Mouse (Mus musculus): ENCODE data around the gene Il12rb1. TPM values are rescaled to one million over a fixed set of nuclear protein-coding genes. Genes with fewer than 3 reads are reported as not detected.
A peak's percentile ranks its signal among the peaks of the same experiment; 100 is the strongest.

Il12rb1 gene
- polyA plus RNA-seq, 1 experiment from 2014 or later = 0.18 TPM

GRCm38 (mm10) chr8:70836666-70837065 is 28.4 kb downstream of the Il12rb1 start:
- Histone ChIP-seq H3K4me1 (peaks cover 89% of the 10 kb centered on the region), H3K9ac (peak overlapping the region; percentile 57), H3K27me3 (replicated peaks) (no peaks in the 10 kb centered on the region), H3K9me3 (replicated peaks) (no peaks in the 10 kb centered on the region), H3K4me3 (peak overlapping the region; percentile 72), H3K4me2 (peak overlapping the region; percentile 81), H3K27ac (peak overlapping the region; percentile 93), H3K36me3 (peaks cover 36% of the 10 kb centered on the region)
- no peak for ATAC-seq
- WGBS (ENCODE audit: insufficient replicate concordance) = 90% methylated on average over 12 of the region's 12 CpGs

GRCm38 (mm10) chr8:70838654-70839407 is 30.6 kb downstream of the Il12rb1 start:
- Histone ChIP-seq H3K27me3 (replicated peaks) (no peaks in the 10 kb centered on the region), H3K9ac (peak overlapping the region; percentile 96), H3K9me3 (replicated peaks) (no peaks in the 10 kb centered on the region), H3K4me1 (peaks cover 89% of the 10 kb centered on the region), H3K4me2 (peak overlapping the region; percentile 81), H3K4me3 (peak overlapping the region; percentile 72), H3K36me3 (peaks cover 36% of the 10 kb centered on the region), H3K27ac (peak overlapping the region; percentile 99)
- WGBS (ENCODE audit: insufficient replicate concordance) = 3% methylated on average over 62 of the region's 66 CpGs
- peak; percentile 13 for ATAC-seq

- peak within 1 kb of the TSS; percentile 96 for H3K9ac ChIP-seq
- peak within 1 kb of the TSS; percentile 72 for H3K4me3 ChIP-seq
- H3K9me3 ChIP-seq (replicated peaks) = no peaks in the 10 kb centered on the region
- peak within 1 kb of the TSS; percentile 99 for H3K27ac ChIP-seq
- no peaks in the 10 kb centered on the region for H3K27me3 ChIP-seq (replicated peaks)
- H3K4me2 ChIP-seq = peak within 1 kb of the TSS; percentile 81
- peak; percentile 87 for ATAC-seq
- H3K4me1 ChIP-seq = peaks cover 89% of the 10 kb centered on the region
- 2% methylated on average over 55 of the region's 55 CpGs for WGBS (ENCODE audit: insufficient replicate concordance)
- peaks cover 28% of the 10 kb centered on the region for H3K36me3 ChIP-seq
These were observed 31.4 kb downstream of the Il12rb1 start, which contains the start of gene Arrdc2 for GRCm38 (mm10) chr8:70839408-70840351. Gene Arrdc2 (minus strand): TSS chr8:70839720.

GRCm38 (mm10) chr8:70840590-70840989 is 32.3 kb downstream of the Il12rb1 start:
- peak overlapping the region; percentile 61 for H3K4me3 ChIP-seq
- H3K4me1 ChIP-seq = peaks cover 88% of the 10 kb centered on the region

GRCm38 (mm10) chr8:70841147-70842072 is 33.2 kb downstream of the Il12rb1 start:
- peaks cover 4% of the 10 kb centered on the region for H3K27me3 ChIP-seq (replicated peaks)
- peak overlapping the region; percentile 81 for H3K4me2 ChIP-seq
- ATAC-seq = peak; percentile 49
- peak overlapping the region; percentile 99 for H3K27ac ChIP-seq
- H3K4me1 ChIP-seq = peaks cover 87% of the 10 kb centered on the region
- 12% methylated on average over 22 of the region's 22 CpGs for WGBS (ENCODE audit: insufficient replicate concordance)
- H3K4me3 ChIP-seq = peak overlapping the region; percentile 61
- peak overlapping the region; percentile 83 for H3K9ac ChIP-seq
- H3K9me3 ChIP-seq (replicated peaks) = no peaks in the 10 kb centered on the region
- peaks cover 10% of the 10 kb centered on the region for H3K36me3 ChIP-seq

More at GRCm38 (mm10) chr8:70840590-70840989, 32.3 kb downstream of the Il12rb1 start:
- H3K27ac ChIP-seq = peak overlapping the region; percentile 99
- H3K9me3 ChIP-seq (replicated peaks) = no peaks in the 10 kb centered on the region
- peak overlapping the region; percentile 81 for H3K4me2 ChIP-seq
- H3K36me3 ChIP-seq = peaks cover 18% of the 10 kb centered on the region
- H3K9ac ChIP-seq = peak overlapping the region; percentile 83
- ATAC-seq = no peak
- 46% methylated on average over 10 of the region's 10 CpGs for WGBS (ENCODE audit: insufficient replicate concordance)
- H3K27me3 ChIP-seq (replicated peaks) = no peaks in the 10 kb centered on the region

GRCm38 (mm10) chr8:70842484-70842883 is 34.2 kb downstream of the Il12rb1 start:
- Histone ChIP-seq H3K9ac (peak overlapping the region; percentile 83), H3K4me3 (peak overlapping the region; percentile 61), H3K36me3 (no peaks in the 10 kb centered on the region; the same call in 1 of the 2 replicates), H3K4me2 (peak overlapping the region; percentile 81), H3K27ac (peak overlapping the region; percentile 99), H3K27me3 (replicated peaks) (peaks cover 12% of the 10 kb centered on the region), H3K9me3 (replicated peaks) (no peaks in the 10 kb centered on the region), H3K4me1 (peaks cover 82% of the 10 kb centered on the region)
- no peak for ATAC-seq
- WGBS (ENCODE audit: insufficient replicate concordance) = 66% methylated on average over 25 of the region's 25 CpGs

- H3K4me2 ChIP-seq = peak overlapping the region; percentile 81
- no peaks in the 10 kb centered on the region for H3K36me3 ChIP-seq
- H3K4me3 ChIP-seq = peak overlapping the region; percentile 61
- H3K9me3 ChIP-seq (replicated peaks) = no peaks in the 10 kb centered on the region
- WGBS (ENCODE audit: insufficient replicate concordance) = 28% methylated on average over 5 of the region's 5 CpGs
- H3K27me3 ChIP-seq (replicated peaks) = peaks cover 20% of the 10 kb centered on the region
- ATAC-seq = peak; percentile 71
- peak overlapping the region; percentile 83 for H3K9ac ChIP-seq
- peak overlapping the region; percentile 99 for H3K27ac ChIP-seq
- peaks cover 74% of the 10 kb centered on the region for H3K4me1 ChIP-seq
These were observed 35.0 kb downstream of the Il12rb1 start for GRCm38 (mm10) chr8:70843214-70843773.

- H3K36me3 ChIP-seq = no peaks in the 10 kb centered on the region
- WGBS (ENCODE audit: insufficient replicate concordance) = 66% methylated on average over 8 of the region's 8 CpGs
- H3K9ac ChIP-seq = peak overlapping the region; percentile 83
- H3K9me3 ChIP-seq (replicated peaks) = no peaks in the 10 kb centered on the region
- no peak overlapping the region for H3K4me3 ChIP-seq
- ATAC-seq = no peak
- H3K4me1 ChIP-seq = peaks cover 70% of the 10 kb centered on the region
- H3K4me2 ChIP-seq = peak overlapping the region; percentile 81
- H3K27me3 ChIP-seq (replicated peaks) = peaks cover 27% of the 10 kb centered on the region
- H3K27ac ChIP-seq = peak overlapping the region; percentile 99
These were observed 35.7 kb downstream of the Il12rb1 start for GRCm38 (mm10) chr8:70843941-70844340.

GRCm38 (mm10) chr8:70844523-70844922 is 36.3 kb downstream of the Il12rb1 start:
- Histone ChIP-seq H3K4me2 (peak overlapping the region; percentile 81), H3K9ac (peak overlapping the region; percentile 83)

GRCm38 (mm10) chr8:70845108-70845507 is 36.9 kb downstream of the Il12rb1 start:
- peaks cover 38% of the 10 kb centered on the region for H3K27me3 ChIP-seq (replicated peaks)
- H3K9ac ChIP-seq = peak overlapping the region; percentile 59

More at GRCm38 (mm10) chr8:70844523-70844922, 36.3 kb downstream of the Il12rb1 start:
- peaks cover 74% of the 10 kb centered on the region for H3K4me1 ChIP-seq
- WGBS (ENCODE audit: insufficient replicate concordance) = 3% methylated on average over 6 of the region's 6 CpGs
- no peak for ATAC-seq
- H3K4me3 ChIP-seq = no peak overlapping the region
- no peaks in the 10 kb centered on the region for H3K9me3 ChIP-seq (replicated peaks)
- peaks cover 33% of the 10 kb centered on the region for H3K27me3 ChIP-seq (replicated peaks)
- H3K27ac ChIP-seq = peak overlapping the region; percentile 99
- no peaks in the 10 kb centered on the region for H3K36me3 ChIP-seq

More at GRCm38 (mm10) chr8:70845108-70845507, 36.9 kb downstream of the Il12rb1 start:
- H3K9me3 ChIP-seq (replicated peaks) = no peaks in the 10 kb centered on the region
- H3K27ac ChIP-seq = peak overlapping the region; percentile 99
- no peak overlapping the region for H3K4me3 ChIP-seq
- H3K4me1 ChIP-seq = peaks cover 72% of the 10 kb centered on the region
- no peak overlapping the region for H3K4me2 ChIP-seq
- WGBS (ENCODE audit: insufficient replicate concordance) = 43% methylated on average over 5 of the region's 5 CpGs
- no peaks in the 10 kb centered on the region for H3K36me3 ChIP-seq
- ATAC-seq = no peak
